Mouse (Mus musculus) C2C12 (cell line): ENCODE results near the gene 9230104L09Rik.

Source experiments
- CTCF ChIP-seq: IDR thresholded peaks from one replicate; pipeline ENCODE4 v1.5.1; 2011; ENCODE audit not compliant: control insufficient read depth, insufficient read depth, insufficient read length
- FOSL1 ChIP-seq: IDR thresholded peaks from one replicate; pipeline ENCODE4 v1.8.0; 2011; ENCODE audit warnings: mild to moderate bottlenecking, low read length; ENCODE audit not compliant: poor library complexity, insufficient read depth, severe bottlenecking
- MAX ChIP-seq: IDR thresholded peaks from one replicate; pipeline ENCODE4 v1.6.1; 2011; ENCODE audit warnings: mild to moderate bottlenecking, control low read depth
- MYOD1 ChIP-seq: IDR thresholded peaks from one replicate; pipeline ENCODE4 v1.6.1; 2011; ENCODE audit warnings: low read depth; ENCODE audit not compliant: control insufficient read depth, insufficient read length
- USF1 ChIP-seq: IDR thresholded peaks from one replicate; pipeline ENCODE4 v1.6.1; 2011; ENCODE audit warnings: low read depth, mild to moderate bottlenecking, control low read depth, moderate library complexity

- TF ChIP-seq USF1 (no peak), CTCF (no peak), MAX (no peak), FOSL1 (no peak), MYOD1 (no peak)
Measured at GRCm38 (mm10) chr2:148893107-148893506, 28.3 kb upstream of the 9230104L09Rik start.
